Mouse (Mus musculus) thymus, adult 2 months (tissue): ENCODE measurements around the gene Pcsk4. TPM values are rescaled to one million over a fixed set of nuclear protein-coding genes. Genes with fewer than 3 reads are reported as not detected.
A peak's percentile ranks its signal among the peaks of the same experiment; 100 is the strongest.

ENCODE experiments used
- DNase-seq: peaks from one replicate; pipeline ENCODE4 v3.0.0; 2021
- H3K27ac ChIP-seq: fragments of 200-500 bp; 2 replicates; pipeline ENCODE4 v1.5.1; 2012; ENCODE audit warnings: low read length, control low read depth; ENCODE audit not compliant: control insufficient read depth, insufficient read depth
- H3K27me3 ChIP-seq: fragments of 200-500 bp; 2 replicates; pipeline ENCODE4 v1.6.1; 2012; ENCODE audit warnings: mild to moderate bottlenecking, low read length, moderate library complexity, mixed read lengths; ENCODE audit not compliant: control insufficient read depth, insufficient read depth
- H3K36me3 ChIP-seq: fragments of 200-500 bp; 2 replicates; pipeline ENCODE4 v1.6.1; 2012; ENCODE audit warnings: mild to moderate bottlenecking, low read length, moderate library complexity; ENCODE audit not compliant: control insufficient read depth, insufficient read depth
- H3K4me1 ChIP-seq: fragments of 200-500 bp; replicated peaks from 2 replicates; pipeline ENCODE4 v1.6.1; 2012; ENCODE audit warnings: low read length; ENCODE audit not compliant: control insufficient read depth, insufficient read depth
- H3K4me3 ChIP-seq: fragments of 200-500 bp; 2 replicates; pipeline ENCODE4 v1.5.1; 2012; ENCODE audit warnings: mild to moderate bottlenecking, low read length, control low read depth, moderate library complexity; ENCODE audit not compliant: control insufficient read depth, insufficient read depth
- CTCF ChIP-seq: fragments of 200-500 bp; IDR thresholded peaks from 2 replicates; pipeline ENCODE4 v1.5.1; 2012; ENCODE audit warnings: mild to moderate bottlenecking, control low read depth, low read length, moderate library complexity, borderline replicate concordance; ENCODE audit not compliant: control insufficient read depth, poor library complexity, insufficient read depth; ENCODE audit errors: extremely low read depth
- POLR2A ChIP-seq: fragments of 200-500 bp; IDR thresholded peaks from 2 replicates; pipeline ENCODE4 v1.6.1; 2012; ENCODE audit warnings: mild to moderate bottlenecking, low read length, control low read depth, moderate library complexity; ENCODE audit not compliant: control insufficient read depth, poor library complexity, insufficient read depth; ENCODE audit errors: extremely low read depth
- WGBS: fragments of 180-500 bp; shearing (Covaris S2); methylation state at CpG from one replicate; pipeline ENCODE4 v1.1.7; 2018; 5-methylcytosine and 5-hydroxymethylcytosine counted together
- polyA plus RNA-seq: library from polyadenylated mRNA; depleted of rRNA; stranded (reverse); fragments of >200 nt; gene quantifications from 2 replicates; pipeline ENCODE4 v1.2.3, GENCODE M21; 2012; rRNA removed

Gene Pcsk4
- polyA plus RNA-seq, 1 experiment, result 11.7 TPM

DNA sequence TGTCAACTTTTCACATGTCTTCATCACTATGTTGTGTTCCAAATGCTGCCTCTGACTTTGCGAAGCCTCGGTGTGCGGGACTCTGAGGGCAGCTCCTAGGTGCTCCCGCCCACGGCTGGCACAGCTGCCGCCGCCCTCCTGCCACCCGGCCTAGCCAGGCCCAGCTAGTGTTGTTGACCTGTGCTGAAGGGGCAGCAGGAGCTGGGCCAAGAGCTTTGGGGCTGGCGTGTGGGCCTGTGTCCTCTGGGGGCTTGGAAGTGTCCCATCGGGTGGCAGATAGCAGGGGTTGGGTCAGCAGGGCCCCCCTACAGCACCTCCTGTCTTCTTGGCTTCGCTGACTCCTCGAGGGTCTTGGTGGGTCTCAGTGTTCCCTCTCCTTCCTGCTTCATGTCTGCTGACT, 50.0 kb downstream of the Pcsk4 start:
- Histone ChIP-seq H3K27me3 (no peaks in the 10 kb centered on the region), H3K27ac (no peak overlapping the region), H3K36me3 (peaks cover 63% of the 10 kb centered on the region), H3K4me3 (no peak overlapping the region), H3K4me1 (no peaks in the 10 kb centered on the region)
- TF ChIP-seq POLR2A (no peak), CTCF (no peak)
- WGBS, result 93% methylated on average over 12 of the region's 12 CpGs
- no peak for DNase-seq

DNA sequence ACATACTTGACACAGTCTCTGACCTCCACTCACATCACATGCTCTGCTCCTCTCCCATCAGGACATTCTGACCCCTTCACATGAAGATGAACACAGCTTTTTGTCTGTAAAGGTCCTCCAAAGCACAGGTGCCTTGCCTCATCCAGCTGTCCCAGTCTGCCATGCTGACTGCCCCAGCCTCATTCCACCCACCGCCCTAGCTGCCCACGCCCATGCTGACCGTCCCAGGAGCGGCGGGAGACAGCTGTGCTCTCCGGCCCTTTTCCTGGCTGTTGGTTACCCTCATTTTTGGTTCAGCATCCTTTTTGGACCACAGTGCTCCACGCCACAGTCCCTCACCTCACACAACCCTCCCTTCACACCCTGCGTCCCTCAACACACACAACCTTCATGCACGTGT, 50.9 kb downstream of the Pcsk4 start:
- no peak for DNase-seq
- no peak overlapping the region for H3K27ac ChIP-seq
- H3K36me3 ChIP-seq, result peaks cover 57% of the 10 kb centered on the region
- no peak overlapping the region for H3K4me3 ChIP-seq
- TF ChIP-seq POLR2A (no peak), CTCF (no peak)
- H3K4me1 ChIP-seq, result no peaks in the 10 kb centered on the region
- WGBS, result 96% methylated on average over 9 of the region's 9 CpGs
- no peaks in the 10 kb centered on the region for H3K27me3 ChIP-seq

DNA sequence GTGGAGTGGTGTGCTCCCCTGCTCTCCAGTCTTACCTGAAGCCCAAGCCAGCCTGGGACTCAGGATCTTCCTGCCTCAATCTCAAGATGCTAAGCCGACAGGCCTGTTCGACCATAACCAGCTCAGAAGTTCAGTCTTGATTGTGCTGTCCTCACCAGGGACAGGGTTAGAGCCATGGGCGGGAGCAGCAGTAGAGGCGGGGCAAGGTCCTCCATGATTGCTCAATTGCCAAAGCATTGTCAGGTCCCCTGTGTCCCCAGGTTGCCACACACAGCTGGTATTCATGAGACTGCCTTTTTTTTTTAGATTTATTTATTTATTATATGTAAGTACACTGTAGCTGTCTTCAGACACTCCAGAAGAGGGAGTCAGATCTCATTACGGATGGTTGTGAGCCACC, 53.1 kb downstream of the Pcsk4 start:
- Histone ChIP-seq H3K4me3 (no peak overlapping the region), H3K27me3 (no peaks in the 10 kb centered on the region), H3K27ac (no peak overlapping the region), H3K36me3 (peaks cover 55% of the 10 kb centered on the region), H3K4me1 (peaks cover 10% of the 10 kb centered on the region)
- no peak for DNase-seq
- TF ChIP-seq CTCF (no peak), POLR2A (no peak)
- 92% methylated on average over 5 of the region's 5 CpGs for WGBS

DNA sequence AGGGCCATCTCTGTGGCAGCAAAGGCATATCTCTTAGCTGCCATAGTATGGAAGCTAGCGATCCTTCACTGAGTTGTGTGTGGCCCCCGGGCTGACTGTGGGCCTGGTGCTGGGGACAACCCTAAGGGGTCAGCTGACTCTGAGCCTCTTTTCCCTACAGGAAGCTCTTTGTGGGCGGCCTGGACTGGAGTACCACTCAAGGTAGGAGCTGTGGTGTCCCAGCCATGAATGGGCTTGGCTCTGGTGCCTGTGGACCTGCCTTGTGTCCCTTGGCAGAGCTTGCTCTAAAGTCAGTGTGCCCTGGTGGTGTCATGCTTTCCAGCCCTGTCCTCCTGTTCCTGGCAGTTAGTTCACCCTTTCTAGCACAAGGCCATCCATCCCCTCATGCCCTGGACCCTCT, 55.5 kb downstream of the Pcsk4 start:
- no peak for DNase-seq
- H3K4me1 ChIP-seq, result peaks cover 25% of the 10 kb centered on the region
- no peaks in the 10 kb centered on the region for H3K27me3 ChIP-seq
- WGBS, result 93% methylated on average over 3 of the region's 3 CpGs
- TF ChIP-seq CTCF, result no peak
- no peak for TF ChIP-seq POLR2A
- no peak overlapping the region for H3K27ac ChIP-seq
- H3K36me3 ChIP-seq, result peaks cover 36% of the 10 kb centered on the region
- H3K4me3 ChIP-seq, result no peak overlapping the region

DNA sequence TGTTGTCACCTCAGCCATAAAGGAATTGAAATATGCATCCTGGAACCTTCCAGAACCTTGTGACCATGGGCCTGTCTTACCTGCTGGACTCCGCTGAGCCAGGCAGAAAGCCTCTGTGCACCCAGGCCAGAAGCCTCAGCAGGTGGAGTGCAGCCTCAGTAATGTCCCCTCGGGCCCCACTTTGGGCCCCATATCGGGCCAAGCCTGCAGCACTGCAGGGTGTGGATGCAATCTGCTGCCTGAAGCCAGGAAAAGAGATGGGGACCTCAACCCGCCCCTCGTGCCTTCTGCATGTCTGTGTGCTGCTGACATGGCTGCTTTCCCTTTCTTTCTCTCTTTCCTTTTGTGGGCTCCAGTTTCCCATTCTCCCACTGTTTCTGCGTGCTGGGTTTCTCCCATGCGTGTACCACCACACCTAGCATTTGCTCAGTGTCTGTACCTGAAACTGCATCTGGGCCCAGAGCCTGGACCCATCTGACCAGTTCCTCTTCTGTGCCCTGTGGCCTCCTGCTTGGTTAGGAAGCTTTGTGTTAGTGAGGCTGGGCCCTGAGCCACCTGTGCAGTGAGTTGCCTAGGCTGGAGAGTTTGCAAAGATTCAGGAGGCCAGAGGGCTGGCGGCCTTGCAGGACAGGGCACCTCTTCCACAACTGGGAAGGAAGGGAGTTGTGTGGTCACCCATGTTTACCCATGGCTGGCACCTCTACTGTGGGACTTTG, 57.3 kb downstream of the Pcsk4 start:
- H3K27me3 ChIP-seq, result no peaks in the 10 kb centered on the region
- no peak for DNase-seq
- WGBS, result 85% methylated on average over 8 of the region's 8 CpGs
- H3K36me3 ChIP-seq, result peaks cover 20% of the 10 kb centered on the region
- peaks cover 35% of the 10 kb centered on the region for H3K4me1 ChIP-seq
- peak overlapping the region; percentile 24; the same call in 1 of the 2 replicates for H3K27ac ChIP-seq
- no peak for TF ChIP-seq CTCF
- no peak overlapping the region for H3K4me3 ChIP-seq

Other genes starting within 250 kb of the Pcsk4 start
- gene Sbno2, start 223.9 kb downstream of the Pcsk4 start, polyA plus RNA-seq, result 127 and 138 TPM in 2 replicates
- gene Stk11, start 213.7 kb downstream of the Pcsk4 start, polyA plus RNA-seq, result 265 and 270 TPM in 2 replicates
- gene Atp5d, start 190.9 kb downstream of the Pcsk4 start, polyA plus RNA-seq, result 1,163 and 1,361 TPM in 2 replicates
- 34.0 and 37.7 TPM in 2 replicates for gene Cbarp, start 188.7 kb downstream of the Pcsk4 start, polyA plus RNA-seq
- gene Midn, start 181.2 kb downstream of the Pcsk4 start, polyA plus RNA-seq, result 342 and 374 TPM in 2 replicates
- 173 and 193 TPM in 2 replicates for gene Cirbp, start 163.5 kb downstream of the Pcsk4 start, polyA plus RNA-seq
- gene 1600002K03Rik, start 156.6 kb downstream of the Pcsk4 start, polyA plus RNA-seq, result 11.1 and 14.8 TPM in 2 replicates
- 3.1 and 3.6 TPM in 2 replicates for gene Efna2, start 150.0 kb downstream of the Pcsk4 start, polyA plus RNA-seq
- gene Mum1, start 103.1 kb downstream of the Pcsk4 start, polyA plus RNA-seq, result 111 and 113 TPM in 2 replicates
- 531 and 647 TPM in 2 replicates for gene Ndufs7, start 80.4 kb downstream of the Pcsk4 start, polyA plus RNA-seq
- gene Gamt, start 68.5 kb downstream of the Pcsk4 start, polyA plus RNA-seq, result 6.0 and 6.4 TPM in 2 replicates
- gene Dazap1, start 68.0 kb downstream of the Pcsk4 start, polyA plus RNA-seq, result 134 and 166 TPM in 2 replicates
- gene Rps15, start 37.0 kb downstream of the Pcsk4 start, polyA plus RNA-seq, result 2,172 and 2,371 TPM in 2 replicates
- 0.40 and 0.57 TPM in 2 replicates for gene Apc2, start 33.5 kb downstream of the Pcsk4 start, polyA plus RNA-seq
- 78.9 and 93.8 TPM in 2 replicates for gene 2310011J03Rik, start 9.0 kb downstream of the Pcsk4 start, polyA plus RNA-seq
- 2.0 and 3.5 TPM in 2 replicates for gene Reep6, start 455 bp upstream of the Pcsk4 start, polyA plus RNA-seq
- gene Adamtsl5, start 18.9 kb upstream of the Pcsk4 start, polyA plus RNA-seq, result 4.6 and 9.0 TPM in 2 replicates
- 0.17 and 0.22 TPM in 2 replicates for gene Plk5, start 27.0 kb upstream of the Pcsk4 start, polyA plus RNA-seq
- gene Mex3d, start 58.2 kb upstream of the Pcsk4 start, polyA plus RNA-seq, result 34.9 and 38.2 TPM in 2 replicates
- gene Mbd3, start 70.1 kb upstream of the Pcsk4 start, polyA plus RNA-seq, result 268 and 290 TPM in 2 replicates
- 1,246 and 1,699 TPM in 2 replicates for gene Uqcr11, start 77.3 kb upstream of the Pcsk4 start, polyA plus RNA-seq
- 341 and 425 TPM in 2 replicates for gene Tcf3, start 104.1 kb upstream of the Pcsk4 start, polyA plus RNA-seq
- 0.03 and 0.10 TPM in 2 replicates for gene Onecut3, start 165.3 kb upstream of the Pcsk4 start, polyA plus RNA-seq
- gene Atp8b3, start 209.6 kb upstream of the Pcsk4 start, polyA plus RNA-seq, result 0.20 and 0.31 TPM in 2 replicates
- 188 and 209 TPM in 2 replicates for gene Rexo1, start 232.1 kb upstream of the Pcsk4 start, polyA plus RNA-seq
- gene Klf16, start 247.8 kb upstream of the Pcsk4 start, polyA plus RNA-seq, result 31.0 and 46.9 TPM in 2 replicates